Mouse (Mus musculus): ENCODE data around the gene Atp6v0a4.

Gene Atp6v0a4

GRCm38 (mm10) chr6:38124207-38124835, at the start of gene Atp6v0a4:
Gene Atp6v0a4, minus strand, starts transcription at chr6:38124586.
- DNase-seq (ENCODE audit: low spot score in 2 of 2): no peak

- DNase-seq (ENCODE audit: low spot score in 2 of 2): no peak
These were observed 41.0 kb upstream of the Atp6v0a4 start for GRCm38 (mm10) chr6:38165385-38165784.

GRCm38 (mm10) chr6:38164705-38165104, 40.3 kb upstream of the Atp6v0a4 start:
- no peak for DNase-seq (ENCODE audit: low spot score in 2 of 2)

GRCm38 (mm10) chr6:38162825-38163504, 38.6 kb upstream of the Atp6v0a4 start:
- DNase-seq (ENCODE audit: low spot score in 2 of 2): no peak

- no peak for DNase-seq (ENCODE audit: low spot score in 2 of 2)
These were observed 36.2 kb upstream of the Atp6v0a4 start for GRCm38 (mm10) chr6:38160556-38160955.

- peak; percentile 52 to 93 for DNase-seq (ENCODE audit: low spot score in 2 of 2)
These were observed 35.7 kb upstream of the Atp6v0a4 start for GRCm38 (mm10) chr6:38160102-38160501.

GRCm38 (mm10) chr6:38159576-38159975, 35.2 kb upstream of the Atp6v0a4 start:
- no peak for DNase-seq (ENCODE audit: low spot score in 2 of 2)

- no peak for DNase-seq (ENCODE audit: low spot score in 2 of 2)
These were observed 33.5 kb upstream of the Atp6v0a4 start for GRCm38 (mm10) chr6:38157925-38158324.

- DNase-seq (ENCODE audit: low spot score in 2 of 2): no peak
These were observed 31.8 kb upstream of the Atp6v0a4 start for GRCm38 (mm10) chr6:38156204-38156603.

- no peak for DNase-seq (ENCODE audit: low spot score in 2 of 2)
These were observed 27.9 kb upstream of the Atp6v0a4 start for GRCm38 (mm10) chr6:38152305-38152704.

- DNase-seq (ENCODE audit: low spot score in 2 of 2): no peak
These were observed 25.1 kb upstream of the Atp6v0a4 start for GRCm38 (mm10) chr6:38149483-38149882.

- no peak for DNase-seq (ENCODE audit: low spot score in 2 of 2)
These were observed 24.2 kb upstream of the Atp6v0a4 start for GRCm38 (mm10) chr6:38148626-38149025.

- no peak for DNase-seq (ENCODE audit: low spot score in 2 of 2)
These were observed 22.9 kb upstream of the Atp6v0a4 start for GRCm38 (mm10) chr6:38147301-38147700.

- peak in 1 of 2 experiments; percentile 33 for DNase-seq (ENCODE audit: low spot score in 2 of 2)
These were observed 21.2 kb upstream of the Atp6v0a4 start for GRCm38 (mm10) chr6:38145463-38146065.

GRCm38 (mm10) chr6:38144161-38144998, 20.0 kb upstream of the Atp6v0a4 start:
- DNase-seq (ENCODE audit: low spot score in 2 of 2): peak in 1 of 2 experiments; percentile 22

- no peak for DNase-seq (ENCODE audit: low spot score in 2 of 2)
These were observed 16.0 kb upstream of the Atp6v0a4 start for GRCm38 (mm10) chr6:38140402-38140801.

- DNase-seq (ENCODE audit: low spot score in 2 of 2): no peak
These were observed 14.7 kb upstream of the Atp6v0a4 start for GRCm38 (mm10) chr6:38139086-38139485.

GRCm38 (mm10) chr6:38134806-38135559, 10.6 kb upstream of the Atp6v0a4 start:
- peak in 1 of 2 experiments; percentile 79 for DNase-seq (ENCODE audit: low spot score in 2 of 2)

- DNase-seq (ENCODE audit: low spot score in 2 of 2): no peak
These were observed 7.4 kb upstream of the Atp6v0a4 start for GRCm38 (mm10) chr6:38131801-38132231.

GRCm38 (mm10) chr6:38129883-38130282, 5.5 kb upstream of the Atp6v0a4 start:
- no peak for DNase-seq (ENCODE audit: low spot score in 2 of 2)

GRCm38 (mm10) chr6:38128115-38128514, 3.7 kb upstream of the Atp6v0a4 start:
- no peak for DNase-seq (ENCODE audit: low spot score in 2 of 2)
